Mouse (Mus musculus) midbrain, postnatal 0 days (tissue): ENCODE measurements around the gene Rbm8a. TPM values are rescaled to one million over a fixed set of nuclear protein-coding genes. Genes with fewer than 3 reads are reported as not detected.
A peak's percentile ranks its signal among the peaks of the same experiment; 100 is the strongest.
"Not testable (repeated sequence)": the region's sequence is repeated elsewhere in the genome, so short reads cannot be mapped to it uniquely, and the experiment has no call there.

Source experiments
- ATAC-seq: fragments of 200-750 bp; cut with Nextera tagmentation; 2 replicates; pipeline ENCODE4 v1.8.0; 2017; ENCODE audit warnings: moderate number of reproducible peaks, mild to moderate bottlenecking, moderate TSS enrichment, moderate library complexity; ENCODE audit not compliant: low FRiP score
- DNase-seq: peaks from one replicate; pipeline ENCODE4 v3.0.0-alpha.2; 2015; ENCODE audit warnings: low spot score
- H3K27ac ChIP-seq: fragments of 300-500 bp; sonication (generic); 2 replicates; pipeline ENCODE4 v1.5.1; 2014; ENCODE audit warnings: low read depth, mild to moderate bottlenecking, low read length, mixed read lengths
- H3K27me3 ChIP-seq: fragments of 300-500 bp; sonication (generic); 2 replicates; pipeline ENCODE4 v1.6.1; 2014; ENCODE audit warnings: low read length, control low read depth, mixed read lengths; ENCODE audit not compliant: insufficient read depth
- H3K36me3 ChIP-seq: fragments of 300-500 bp; sonication (generic); 2 replicates; pipeline ENCODE4 v1.6.1; 2014; ENCODE audit warnings: low read length, control low read depth, mixed read lengths; ENCODE audit not compliant: insufficient read depth
- H3K4me1 ChIP-seq: fragments of 300-500 bp; sonication (generic); 2 replicates; pipeline ENCODE4 v1.6.1; 2014; ENCODE audit warnings: mild to moderate bottlenecking, control low read depth, antibody characterized with exemption, low read length, mixed read lengths; ENCODE audit not compliant: insufficient read depth
- H3K4me2 ChIP-seq: fragments of 300-500 bp; sonication (generic); 2 replicates; pipeline ENCODE4 v1.6.1; 2014; ENCODE audit warnings: low read depth, mild to moderate bottlenecking, low read length, mixed read lengths; ENCODE audit not compliant: poor library complexity, severe bottlenecking
- H3K4me3 ChIP-seq: fragments of 300-500 bp; sonication (generic); 2 replicates; pipeline ENCODE4 v1.5.1; 2014; ENCODE audit warnings: low read depth, mild to moderate bottlenecking, low read length, moderate library complexity
- H3K9ac ChIP-seq: fragments of 300-500 bp; sonication (generic); replicated peaks from 2 replicates; pipeline ENCODE4 v1.6.1; 2014; ENCODE audit warnings: mild to moderate bottlenecking, low read length, moderate library complexity, mixed read lengths; ENCODE audit not compliant: poor library complexity, severe bottlenecking
- H3K9me3 ChIP-seq: fragments of 300-500 bp; sonication (generic); 2 replicates; pipeline ENCODE4 v1.6.1; 2016; ENCODE audit warnings: low read length, control low read depth
- CTCF ChIP-seq: IDR thresholded peaks from 2 replicates; pipeline ENCODE4 v1.5.1; 2016; ENCODE audit warnings: antibody characterized with exemption, mild to moderate bottlenecking
- WGBS: fragments of 180-500 bp; shearing (Covaris S2); extraction: QIAGEN DNeasy Blood & Tissue Kit; methylation state at CpG from one replicate; pipeline ENCODE4 v1.1.7; 2014; 5-methylcytosine and 5-hydroxymethylcytosine counted together
- polyA plus RNA-seq: library from polyadenylated mRNA; unstranded; fragments of >200 nt; fragmentation: Nextera tagmentation; extraction: Ambion mirVana; gene quantifications from 2 replicates; pipeline ENCODE4 v1.2.1, GENCODE M21; 2015
- total RNA-seq: library from RNA; depleted of rRNA; stranded (reverse); fragments of >200 nt; gene quantifications from 2 replicates; pipeline ENCODE4 v1.2.3, GENCODE M21; 2014

Gene Rbm8a
- total and polyA plus RNA-seq, 2 experiments from 2014 or later, result 25.0 to 118 TPM

DNA sequence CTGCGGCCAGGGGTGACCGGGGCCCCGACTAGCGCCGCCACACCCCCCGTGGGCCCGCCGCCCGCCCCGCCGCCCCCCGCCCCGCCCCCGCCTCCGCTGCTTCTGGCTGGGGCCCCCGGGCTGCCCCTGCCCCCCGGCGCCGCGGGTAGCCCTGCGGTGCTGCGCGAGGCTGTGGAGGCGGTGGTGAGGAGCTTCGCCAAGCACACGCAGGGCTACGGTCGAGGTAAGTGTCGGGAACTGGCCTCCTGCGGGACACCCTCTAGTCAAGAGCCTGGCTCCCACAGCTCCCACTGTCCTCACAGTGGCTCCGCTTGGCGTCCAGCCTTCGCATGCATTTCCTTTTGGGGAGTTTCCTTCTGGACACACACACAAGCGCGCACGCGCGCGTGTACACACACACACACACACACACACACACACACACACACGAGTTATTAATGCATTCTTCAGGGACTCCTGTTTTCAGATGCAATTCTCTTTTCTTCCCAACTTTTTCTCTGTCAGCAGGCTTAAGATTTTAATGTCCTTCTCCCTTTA, 28.4 kb upstream of the Rbm8a start:
- Histone ChIP-seq H3K27ac (peak overlapping the region; percentile 83), H3K36me3 (no peaks in the 10 kb centered on the region), H3K9me3 (no peaks in the 10 kb centered on the region), H3K4me1 (peaks cover 12% of the 10 kb centered on the region; the same call in 1 of the 2 replicates), H3K4me3 (peak overlapping the region; percentile 83), H3K27me3 (no peaks in the 10 kb centered on the region), H3K4me2 (peak overlapping the region; percentile 72), H3K9ac (peak overlapping the region; percentile 80)
- DNase-seq (peak; percentile 76), ATAC-seq (peak; percentile 57)
- under 1% methylated on average over 17 of the region's 40 CpGs for WGBS
- TF ChIP-seq CTCF, result no peak

DNA sequence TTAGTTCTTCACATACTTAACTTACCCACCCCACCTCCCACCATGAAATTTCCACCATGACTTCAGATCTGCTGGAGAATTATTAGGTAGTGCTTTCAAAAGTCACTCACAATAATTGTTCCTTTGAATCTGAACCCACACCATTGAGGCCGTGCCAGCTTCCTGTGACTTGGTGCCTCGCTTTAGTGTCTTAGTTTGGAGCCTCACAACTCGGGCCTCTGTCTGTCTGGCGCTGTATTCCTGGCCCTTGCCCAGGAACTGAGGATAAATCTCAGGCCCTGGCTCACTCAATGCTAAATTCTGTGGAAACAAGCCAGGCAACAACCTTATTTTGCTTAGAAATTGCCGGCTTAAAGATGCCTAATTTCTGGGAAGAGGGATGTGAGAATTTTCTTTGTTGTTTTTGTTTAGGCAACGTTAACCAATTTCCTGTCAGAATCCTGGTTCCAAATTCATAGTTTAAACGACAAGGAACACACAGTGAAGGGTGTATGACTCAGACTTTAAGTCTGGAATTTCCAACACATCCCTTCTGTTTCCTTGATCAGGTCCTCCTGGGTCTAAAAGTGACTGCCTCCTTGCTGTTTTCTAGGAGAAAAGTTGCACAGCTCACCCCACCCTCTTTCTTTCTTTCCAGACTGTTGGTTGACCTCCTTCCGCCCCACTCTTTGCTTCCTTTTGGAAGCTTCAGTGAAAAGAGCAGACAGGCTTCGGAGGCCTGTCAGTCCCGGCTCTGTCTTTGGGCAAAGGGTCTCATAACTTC, 27.6 kb upstream of the Rbm8a start:
- H3K27ac ChIP-seq, result peak overlapping the region; percentile 59
- H3K4me1 ChIP-seq, result peaks cover 12% of the 10 kb centered on the region; the same call in 1 of the 2 replicates
- no peaks in the 10 kb centered on the region for H3K27me3 ChIP-seq
- 8% methylated on average over 10 of the region's 10 CpGs for WGBS
- H3K4me2 ChIP-seq, result peak overlapping the region; percentile 72
- peak overlapping the region; percentile 83 for H3K4me3 ChIP-seq
- ATAC-seq (no peak), DNase-seq (peak; percentile 75)
- H3K9me3 ChIP-seq, result no peaks in the 10 kb centered on the region
- H3K36me3 ChIP-seq, result no peaks in the 10 kb centered on the region
- no peak for TF ChIP-seq CTCF
- H3K9ac ChIP-seq, result peak overlapping the region; percentile 80

DNA sequence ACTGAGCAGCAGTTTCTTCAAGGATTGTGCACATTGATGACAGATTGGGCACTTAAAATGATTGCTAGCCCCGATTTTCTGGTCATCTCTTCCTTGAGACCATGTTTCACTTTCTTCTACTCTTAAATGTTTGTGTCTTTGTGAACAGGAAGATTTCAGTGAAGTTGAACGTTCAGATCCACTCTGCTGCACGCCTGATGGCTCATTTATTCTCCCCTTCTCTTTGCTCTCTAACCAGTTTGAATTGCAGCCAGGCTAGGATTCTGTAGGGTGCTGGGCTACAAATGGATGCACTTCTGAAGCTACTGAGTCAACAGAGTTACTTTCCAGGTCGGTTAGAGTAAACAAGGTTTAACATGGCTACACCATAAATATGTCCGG, 27.0 kb upstream of the Rbm8a start:
- H3K36me3 ChIP-seq, result no peaks in the 10 kb centered on the region
- TF ChIP-seq CTCF, result no peak
- DNase-seq, result peak; percentile 16
- peak overlapping the region; percentile 83 for H3K4me3 ChIP-seq
- no peaks in the 10 kb centered on the region for H3K27me3 ChIP-seq
- peak overlapping the region; percentile 29 for H3K9ac ChIP-seq
- no peaks in the 10 kb centered on the region for H3K9me3 ChIP-seq
- peak overlapping the region; percentile 38; the same call in 1 of the 2 replicates for H3K27ac ChIP-seq
- ATAC-seq, result no peak
- peak overlapping the region; percentile 72 for H3K4me2 ChIP-seq
- 19% methylated on average over 5 of the region's 5 CpGs for WGBS
- peaks cover 12% of the 10 kb centered on the region; the same call in 1 of the 2 replicates for H3K4me1 ChIP-seq

DNA sequence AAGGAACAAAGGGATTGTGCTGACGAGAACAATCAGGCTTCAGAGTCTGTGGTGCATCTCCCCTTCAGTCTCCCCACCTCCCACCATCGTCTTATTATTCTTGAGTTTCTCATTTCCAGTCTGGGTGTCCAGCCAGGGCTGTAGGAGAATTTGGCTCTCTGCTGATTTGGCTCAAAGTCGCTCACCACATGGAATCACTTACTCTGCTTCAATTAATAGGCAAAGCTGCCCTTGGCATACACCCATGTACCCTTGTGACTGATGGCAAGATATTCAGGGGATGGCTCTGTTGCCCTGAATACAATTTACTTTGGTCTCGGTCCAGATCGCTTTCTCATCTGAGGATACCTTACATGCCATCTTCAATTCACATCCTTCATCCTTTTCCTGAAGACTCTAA, 26.4 kb upstream of the Rbm8a start:
- Histone ChIP-seq H3K9ac (peak overlapping the region; percentile 29; the same call in 1 of the 2 replicates), H3K4me3 (peak overlapping the region; percentile 83; the same call in 1 of the 2 replicates), H3K27me3 (no peaks in the 10 kb centered on the region), H3K36me3 (no peaks in the 10 kb centered on the region), H3K27ac (no peak overlapping the region), H3K9me3 (no peaks in the 10 kb centered on the region), H3K4me1 (peaks cover 12% of the 10 kb centered on the region; the same call in 1 of the 2 replicates), H3K4me2 (peak overlapping the region; percentile 72)
- ATAC-seq, result no peak
- peak; percentile 87 for DNase-seq
- 22% methylated on average over 5 of the region's 5 CpGs for WGBS
- TF ChIP-seq CTCF, result no peak

DNA sequence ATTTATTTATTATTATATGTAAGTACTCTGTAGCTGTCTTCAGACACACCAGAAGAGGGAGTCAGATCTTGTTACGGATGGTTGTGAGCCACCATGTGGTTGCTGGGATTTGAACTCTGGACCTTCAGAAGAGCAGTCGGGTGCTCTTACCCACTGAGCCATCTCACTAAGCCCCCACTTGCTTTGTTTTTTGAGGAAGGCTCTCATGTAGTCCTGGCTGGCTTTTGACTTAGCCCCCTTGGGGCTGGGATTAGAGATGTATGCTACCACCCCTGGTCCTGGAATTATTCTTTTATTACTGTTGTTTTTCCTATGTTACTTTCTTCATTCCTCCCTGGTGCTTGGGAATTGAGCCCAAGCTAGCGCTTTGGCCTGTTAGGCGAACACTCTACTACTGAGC, 23.7 kb upstream of the Rbm8a start:
- not testable (repeated sequence) for H3K4me2 ChIP-seq, H3K27ac ChIP-seq, H3K9ac ChIP-seq, H3K4me3 ChIP-seq, H3K36me3 ChIP-seq, ATAC-seq, DNase-seq, H3K9me3 ChIP-seq, H3K27me3 ChIP-seq
- 80% methylated on average over 4 of the region's 4 CpGs for WGBS
- H3K4me1 ChIP-seq, result peaks cover 12% of the 10 kb centered on the region; the same call in 1 of the 2 replicates

DNA sequence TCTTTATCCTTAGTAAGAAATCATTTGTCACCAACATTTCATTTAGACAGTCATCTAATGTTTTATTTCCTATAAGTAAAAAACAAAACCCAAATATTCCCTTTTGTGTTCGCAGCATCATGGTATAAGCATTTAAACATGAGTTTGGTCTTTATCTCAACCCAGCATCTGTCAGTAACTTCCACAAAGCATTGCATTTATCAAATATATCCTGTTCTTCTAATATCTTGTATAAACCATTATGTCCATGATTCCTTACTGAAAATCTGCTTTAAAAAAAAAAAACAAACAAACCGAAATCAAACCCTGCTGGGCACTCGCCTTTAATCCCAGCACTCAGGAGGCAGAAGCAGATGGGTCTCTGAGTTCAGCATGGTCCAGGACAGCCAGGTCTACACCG, 23.1 kb upstream of the Rbm8a start:
- no peaks in the 10 kb centered on the region for H3K9me3 ChIP-seq
- no peak for TF ChIP-seq CTCF
- peaks cover 12% of the 10 kb centered on the region; the same call in 1 of the 2 replicates for H3K4me1 ChIP-seq
- H3K27ac ChIP-seq, result no peak overlapping the region
- no peak overlapping the region for H3K4me3 ChIP-seq
- 88% methylated on average over 4 of the region's 4 CpGs for WGBS
- no peaks in the 10 kb centered on the region for H3K27me3 ChIP-seq
- DNase-seq (no peak), ATAC-seq (no peak)
- no peak overlapping the region for H3K4me2 ChIP-seq
- H3K36me3 ChIP-seq, result no peaks in the 10 kb centered on the region
- H3K9ac ChIP-seq, result no peak overlapping the region
